Mouse (Mus musculus) ES-E14 (cell line): ENCODE data around the gene Med24.

ENCODE experiments used
- CHD2 ChIP-seq: IDR thresholded peaks from 2 replicates; pipeline ENCODE4 v1.6.1; 2014; ENCODE audit warnings: mild to moderate bottlenecking, low read depth, low read length, inconsistent platforms
- HCFC1 ChIP-seq: IDR thresholded peaks from 2 replicates; pipeline ENCODE4 v1.6.1; 2012; ENCODE audit warnings: low read length, inconsistent platforms, borderline replicate concordance; ENCODE audit not compliant: insufficient read depth
- MAFK ChIP-seq: IDR thresholded peaks from 2 replicates; pipeline ENCODE4 v1.6.1; 2014; ENCODE audit warnings: mild to moderate bottlenecking, low read depth, low read length, inconsistent platforms; ENCODE audit not compliant: insufficient read depth
- ZC3H11A ChIP-seq: IDR thresholded peaks from 2 replicates; pipeline ENCODE4 v1.6.1; 2012; ENCODE audit warnings: low read depth, mild to moderate bottlenecking, inconsistent platforms, low read length, borderline replicate concordance
- ZNF384 ChIP-seq: IDR thresholded peaks from 2 replicates; pipeline ENCODE4 v1.6.1; 2012; ENCODE audit warnings: low read depth, low read length, inconsistent platforms

- TF ChIP-seq CHD2 = no peak
- no peak for TF ChIP-seq ZC3H11A
- TF ChIP-seq HCFC1 = no peak
- TF ChIP-seq ZNF384 = no peak
- no peak for TF ChIP-seq MAFK
Measured at GRCm38 (mm10) chr11:98753264-98753663, 24.0 kb upstream of the Med24 start.
